Mouse (Mus musculus) CH12.LX (cell line): ENCODE data around the gene Gm20219. TPM values are rescaled to one million over a fixed set of nuclear protein-coding genes. Genes with fewer than 3 reads are reported as not detected.

Source experiments
- DNase-seq: peaks from one replicate; pipeline ENCODE4 v3.0.0-alpha.2; 2013; ENCODE audit errors: extremely low read depth
- H3K27ac ChIP-seq: 2 replicates; pipeline ENCODE4 v1.5.1; 2012; ENCODE audit warnings: low read depth, mild to moderate bottlenecking, control low read depth, moderate library complexity; ENCODE audit not compliant: insufficient read depth
- H3K27me3 ChIP-seq: replicated peaks from 2 replicates; pipeline ENCODE3; 2012; ENCODE audit warnings: inconsistent platforms
- H3K36me3 ChIP-seq, 2 experiments: replicated peaks in 1 of 2; 2 replicates each; pipeline versions ENCODE3 to v1.6.1; 2012; ENCODE audit warnings: inconsistent platforms in 1 of 2, low read length in 1 of 2, mild to moderate bottlenecking in 1 of 2, mixed read lengths in 1 of 2, moderate library complexity in 1 of 2; ENCODE audit not compliant: control insufficient read depth in 1 of 2, insufficient read depth in 1 of 2
- H3K4me1 ChIP-seq, 2 experiments: 2 replicates each; pipeline ENCODE4 v1.6.1; 2012; ENCODE audit warnings: inconsistent platforms in 1 of 2, moderate library complexity in 1 of 2; ENCODE audit not compliant: insufficient read depth in 2 of 2, control insufficient read depth in 1 of 2
- H3K4me2 ChIP-seq: 2 replicates; pipeline ENCODE4 v1.6.1; 2012; ENCODE audit warnings: low read depth, mild to moderate bottlenecking, control low read depth; ENCODE audit not compliant: poor library complexity, insufficient read depth, severe bottlenecking
- H3K4me3 ChIP-seq, 3 experiments: fragments of 150-350 bp in 1 of 3; sonication (generic) in 1 of 3; replicated peaks in 1 of 3; 2 replicates each; pipeline versions ENCODE3 to v1.5.1; 2011 to 2012; ENCODE audit warnings: low read depth in 2 of 3, low read length in 2 of 3, mild to moderate bottlenecking in 2 of 3, moderate library complexity in 2 of 3, control low read depth in 1 of 3, improper control_type of control experiment in 1 of 3, inconsistent platforms in 1 of 3, mixed read lengths in 1 of 3; ENCODE audit not compliant: poor library complexity in 1 of 3
- H3K79me2 ChIP-seq: replicated peaks from 2 replicates; pipeline ENCODE4 v1.6.1; 2012; ENCODE audit warnings: mild to moderate bottlenecking, moderate library complexity; ENCODE audit not compliant: control insufficient read depth, poor library complexity, insufficient read depth, severe bottlenecking; ENCODE audit errors: extremely low read depth
- H3K9ac ChIP-seq: 2 replicates; pipeline ENCODE4 v1.6.1; 2012; ENCODE audit warnings: low read depth, mild to moderate bottlenecking, control low read depth, moderate library complexity; ENCODE audit not compliant: insufficient read depth
- H3K9me3 ChIP-seq: replicated peaks from 2 replicates; pipeline ENCODE3; 2012; ENCODE audit warnings: low read length, inconsistent platforms, mixed read lengths
- CHD2 ChIP-seq: IDR thresholded peaks from 2 replicates; pipeline ENCODE4 v1.6.1; 2011; ENCODE audit warnings: low read length, improper control_type of control experiment
- CTCF ChIP-seq, 2 experiments: IDR thresholded peaks in 1 of 2; conservative IDR thresholded peaks in 1 of 2; 2 replicates each; pipeline ENCODE4 v1.5.1; 2011 to 2012; ENCODE audit warnings: low read depth in 2 of 2, low read length in 2 of 2, improper control_type of control experiment in 1 of 2, inconsistent platforms in 1 of 2, mild to moderate bottlenecking in 1 of 2, moderate library complexity in 1 of 2
- GABPA ChIP-seq: IDR thresholded peaks from 2 replicates; pipeline ENCODE4 v1.6.1; 2012; ENCODE audit warnings: low read depth, low read length, improper control_type of control experiment, inconsistent platforms; ENCODE audit not compliant: insufficient replicate concordance
- JUND ChIP-seq: conservative IDR thresholded peaks from 2 replicates; pipeline ENCODE4 v1.6.1; 2011; ENCODE audit warnings: low read depth, low read length, improper control_type of control experiment
- KAT2A ChIP-seq: IDR thresholded peaks from 2 replicates; pipeline ENCODE4 v1.6.1; 2012; ENCODE audit warnings: low read length, improper control_type of control experiment, inconsistent platforms; ENCODE audit not compliant: insufficient replicate concordance
- MAZ ChIP-seq: IDR thresholded peaks from 2 replicates; pipeline ENCODE4 v1.6.1; 2012; ENCODE audit warnings: low read depth, mild to moderate bottlenecking, inconsistent platforms, low read length, improper control_type of control experiment, moderate library complexity
- POLR2A ChIP-seq: IDR thresholded peaks from 2 replicates; pipeline ENCODE4 v1.6.1; 2011; ENCODE audit warnings: low read depth, mild to moderate bottlenecking, improper control_type of control experiment, low read length
- POLR2AphosphoS2 ChIP-seq: IDR thresholded peaks from 2 replicates; pipeline ENCODE4 v1.6.1; 2011; ENCODE audit warnings: low read depth, low read length, improper control_type of control experiment
- RAD21 ChIP-seq: IDR thresholded peaks from 2 replicates; pipeline ENCODE4 v1.6.1; 2011; ENCODE audit warnings: low read depth, mild to moderate bottlenecking, low read length, improper control_type of control experiment, moderate library complexity
- SMC3 ChIP-seq: IDR thresholded peaks from 2 replicates; pipeline ENCODE4 v1.6.1; 2011; ENCODE audit warnings: low read depth, low read length, improper control_type of control experiment
- USF1 ChIP-seq: IDR thresholded peaks from 2 replicates; pipeline ENCODE4 v1.6.1; 2014; ENCODE audit warnings: low read depth, mild to moderate bottlenecking, inconsistent platforms, low read length, improper control_type of control experiment
- ZNF384 ChIP-seq: IDR thresholded peaks from 2 replicates; pipeline ENCODE4 v1.6.1; 2012; ENCODE audit warnings: low read depth, low read length, improper control_type of control experiment, inconsistent platforms
- dilution Hi-C: fragments of 300-500 bp; cut with MboI; formaldehyde crosslinking; loops from 2 replicates; pipeline ENCODE4 v1.14.3; 2020; ENCODE audit warnings: low sequenced_read_pairs; ENCODE audit not compliant: extremely low pct_unique_long_range_greater_than_20kb, extremely low pct_ligation_motif_present
- in situ Hi-C: fragments of 300-500 bp; cut with MboI; formaldehyde crosslinking; loops from 3 replicates; pipeline ENCODE4 v1.14.3; 2019; ENCODE audit warnings: low sequenced_read_pairs, low pct_ligation_motif_present, low pct_unique_long_range_greater_than_20kb, mixed read lengths
- polyA plus RNA-seq: library from polyadenylated mRNA; unstranded; fragments of >175 nt; gene quantifications from 2 replicates; pipeline ENCODE4 v1.2.1, GENCODE M21; 2012; ENCODE audit warnings: low read depth; ENCODE audit not compliant: insufficient read length
- total RNA-seq, 2 experiments: library from RNA; depleted of rRNA; stranded (reverse); fragments of 300-350 nt in 1 of 2; fragments of >200 nt in 1 of 2; gene quantifications; 2 replicates each; pipeline ENCODE4 v1.2.3; 2012 to 2014

Gene Gm20219
- total and polyA plus RNA-seq, 3 experiments, result 0.42 to 1.6 TPM; not detected in 1

DNA sequence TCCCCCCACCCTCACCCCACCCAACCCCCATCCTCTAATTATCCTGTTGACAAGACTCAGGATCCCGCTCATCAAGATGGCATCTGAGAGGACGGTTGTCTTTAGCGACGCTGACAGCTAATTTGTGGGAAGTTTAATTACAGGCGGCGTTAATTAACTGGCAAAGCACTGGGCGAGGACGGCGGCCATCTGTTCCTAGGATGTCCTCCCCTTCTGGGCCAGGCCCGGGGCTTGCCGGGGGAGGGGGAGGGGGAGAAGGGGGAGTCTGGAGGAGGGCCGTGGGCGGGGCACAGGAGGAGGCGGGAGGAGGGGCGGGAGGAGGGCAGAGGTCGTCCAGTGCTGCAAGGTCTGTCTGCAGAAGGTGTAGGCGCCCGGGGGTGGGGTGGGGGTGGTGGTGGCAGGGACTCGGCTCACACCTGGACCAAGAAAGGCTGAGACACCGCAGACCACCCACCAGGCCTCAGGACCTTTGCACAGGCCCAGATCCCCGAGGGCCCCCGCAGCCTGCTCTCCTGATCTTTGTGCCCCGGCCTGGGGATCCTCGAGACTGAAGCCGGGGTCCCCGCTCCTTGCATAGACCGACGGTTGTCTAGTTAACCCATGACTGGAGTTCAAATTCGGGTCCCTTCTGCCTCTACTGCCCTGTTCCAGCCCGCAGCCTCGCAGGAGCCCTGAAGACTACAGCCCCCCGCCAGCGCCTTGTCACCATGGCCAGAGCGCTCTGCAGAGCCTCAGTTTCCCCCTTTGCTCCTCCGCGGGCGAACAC is 44.3 kb downstream of the Gm20219 start:
- TF ChIP-seq POLR2AphosphoS2, result no peak
- TF ChIP-seq GABPA, result no peak
- no peak for TF ChIP-seq RAD21
- TF ChIP-seq MAZ, result no peak
- TF ChIP-seq CTCF (conservative IDR thresholded peaks at IDR 0.05 in 1 of 2, IDR thresholded peaks at IDR 0.05 in 1 of 2; ENCODE audit: low read depth in 2 of 2, low read length in 2 of 2), result no peak
- no peak for TF ChIP-seq CHD2
- no peak for TF ChIP-seq JUND
- no peak for TF ChIP-seq KAT2A
- TF ChIP-seq ZNF384, result no peak
- TF ChIP-seq USF1, result no peak
- in situ Hi-C loops, result loop anchor here (5.0 kb wide), 1 partner anchor 32 kb away; no protein-coding TSS in a partner anchor

GRCm38 (mm10) chr17:56509021-56509640 is 45.1 kb downstream of the Gm20219 start:
- Histone ChIP-seq H3K4me3 (no peak overlapping the region), H3K4me2 (no peak overlapping the region), H3K4me1 (peaks cover 2 to 12% of the 10 kb centered on the region in 2 experiments; a peak in 1 of 4 replicates), H3K36me3 (no peaks in the 10 kb centered on the region), H3K9me3 (peaks cover 33% of the 10 kb centered on the region), H3K79me2 (no peaks in the 10 kb centered on the region), H3K27ac (no peak overlapping the region), H3K27me3 (peaks cover 8% of the 10 kb centered on the region), H3K9ac (no peak overlapping the region)
- in situ Hi-C loops, result loop anchor here (5.0 kb wide), 1 partner anchor 33 kb away; no protein-coding TSS in a partner anchor
- no peak for TF ChIP-seq SMC3
- no peak for TF ChIP-seq POLR2A
- DNase-seq, result no peak
- dilution Hi-C loops, result no loop called here

More for the DNA sequence above, 44.3 kb downstream of the Gm20219 start:
- H3K9ac ChIP-seq, result no peak overlapping the region
- no peak overlapping the region for H3K27ac ChIP-seq
- no peaks in the 10 kb centered on the region for H3K79me2 ChIP-seq
- peaks cover 26% of the 10 kb centered on the region for H3K9me3 ChIP-seq
- H3K36me3 ChIP-seq, result no peaks in the 10 kb centered on the region
- peaks cover 10% of the 10 kb centered on the region for H3K27me3 ChIP-seq
- no peak overlapping the region for H3K4me2 ChIP-seq
- dilution Hi-C loops, result no loop called here
- H3K4me1 ChIP-seq, result peaks cover 2 to 12% of the 10 kb centered on the region in 2 experiments; a peak in 1 of 4 replicates
- no peak for DNase-seq
- no peak overlapping the region for H3K4me3 ChIP-seq
